Mouse (Mus musculus) left cerebral cortex, adult 2 months (tissue): ENCODE results near the gene Myoz2. TPM values are rescaled to one million over a fixed set of nuclear protein-coding genes. Genes with fewer than 3 reads are reported as not detected.

ENCODE experiments used
- DNase-seq, 2 experiments: peaks; one replicate each; pipeline ENCODE4 v3.0.0; 2021 to 2022; ENCODE audit warnings: low spot score in 2 of 2, mixed read lengths in 1 of 2; ENCODE audit errors: extremely low spot score in 1 of 2
- H3K27ac ChIP-seq: fragments of 200-600 bp; 2 replicates; pipeline ENCODE4 v1.8.1; 2022
- H3K4me3 ChIP-seq: fragments of 200-600 bp; 2 replicates; pipeline ENCODE4 v1.8.1; 2022
- CTCF ChIP-seq: fragments of 200-600 bp; IDR thresholded peaks from 2 replicates; pipeline ENCODE4 v1.8.1; 2022; ENCODE audit warnings: antibody characterized with exemption, mild to moderate bottlenecking, moderate library complexity
- intact Hi-C: fragments of 180-260 bp; cut with DNase I; formaldehyde crosslinking; loops from one replicate; pipeline ENCODE4 v1.15.1; 2025
- long read RNA-seq, 2 experiments: library from polyadenylated mRNA; stranded (forward); transcript quantifications; one replicate each; pipeline ENCODE4 v2.0.0; 2021; ENCODE audit warnings: borderline mapping rate in 2 of 2
- total RNA-seq, 2 experiments: library from RNA; stranded (reverse); gene quantifications; 2 replicates each; pipeline ENCODE4 v1.2.3; 2021

The Myoz2 gene
- total RNA-seq: not detected
- long read RNA-seq, experiment 1: 0 reads
- long read RNA-seq, experiment 2: 0 reads

GRCm38 (mm10) chr3:123034752-123035151 is at the start of gene Myoz2:
Gene Myoz2 (minus strand): TSS chr3:123035015.
- no peak for DNase-seq
- H3K27ac ChIP-seq: no peak within 1 kb of the TSS
- intact Hi-C loops: no loop called here
- no peak for TF ChIP-seq CTCF
- H3K4me3 ChIP-seq: no peak within 1 kb of the TSS

GRCm38 (mm10) chr3:123081665-123082064 is 46.9 kb upstream of the Myoz2 start:
- no peak overlapping the region for H3K27ac ChIP-seq
- no peak overlapping the region for H3K4me3 ChIP-seq
- no peak for DNase-seq
- TF ChIP-seq CTCF: no peak
- intact Hi-C loops: no loop called here

- H3K27ac ChIP-seq: no peak overlapping the region
- TF ChIP-seq CTCF: no peak
- DNase-seq: no peak
- intact Hi-C loops: no loop called here
- no peak overlapping the region for H3K4me3 ChIP-seq
Observed at GRCm38 (mm10) chr3:123080943-123081342, 46.1 kb upstream of the Myoz2 start.

- intact Hi-C loops: no loop called here
- DNase-seq: no peak
- TF ChIP-seq CTCF: no peak
- Histone ChIP-seq H3K27ac (no peak overlapping the region), H3K4me3 (no peak overlapping the region)
Observed at GRCm38 (mm10) chr3:123080017-123080725, 45.4 kb upstream of the Myoz2 start.

- DNase-seq: no peak
- intact Hi-C loops: no loop called here
Observed at GRCm38 (mm10) chr3:123075759-123076158, 40.9 kb upstream of the Myoz2 start.

GRCm38 (mm10) chr3:123075034-123075433 is 40.2 kb upstream of the Myoz2 start:
- no peak for DNase-seq
- no peak overlapping the region for H3K4me3 ChIP-seq
- H3K27ac ChIP-seq: no peak overlapping the region
- intact Hi-C loops: no loop called here
- TF ChIP-seq CTCF: no peak

More at GRCm38 (mm10) chr3:123075759-123076158, 40.9 kb upstream of the Myoz2 start:
- TF ChIP-seq CTCF: no peak
- no peak overlapping the region for H3K4me3 ChIP-seq
- no peak overlapping the region for H3K27ac ChIP-seq

GRCm38 (mm10) chr3:123073351-123073750 is 38.5 kb upstream of the Myoz2 start:
- no peak overlapping the region for H3K27ac ChIP-seq
- TF ChIP-seq CTCF: no peak
- H3K4me3 ChIP-seq: no peak overlapping the region
- no peak for DNase-seq
- intact Hi-C loops: no loop called here

- no peak overlapping the region for H3K27ac ChIP-seq
- intact Hi-C loops: no loop called here
- no peak for DNase-seq
- no peak for TF ChIP-seq CTCF
- no peak overlapping the region for H3K4me3 ChIP-seq
Observed at GRCm38 (mm10) chr3:123072472-123072871, 37.7 kb upstream of the Myoz2 start.

GRCm38 (mm10) chr3:123070996-123071395 is 36.2 kb upstream of the Myoz2 start:
- TF ChIP-seq CTCF: no peak
- no peak for DNase-seq
- H3K4me3 ChIP-seq: no peak overlapping the region
- intact Hi-C loops: no loop called here
- no peak overlapping the region for H3K27ac ChIP-seq

GRCm38 (mm10) chr3:123066836-123067235 is 32.0 kb upstream of the Myoz2 start:
- Histone ChIP-seq H3K27ac (no peak overlapping the region), H3K4me3 (no peak overlapping the region)
- intact Hi-C loops: no loop called here
- no peak for TF ChIP-seq CTCF
- no peak for DNase-seq

GRCm38 (mm10) chr3:123065466-123065865 is 30.7 kb upstream of the Myoz2 start:
- H3K4me3 ChIP-seq: no peak overlapping the region
- no peak overlapping the region for H3K27ac ChIP-seq
- intact Hi-C loops: no loop called here
- no peak for DNase-seq
- TF ChIP-seq CTCF: no peak

- H3K27ac ChIP-seq: no peak overlapping the region; the same call in 1 of the 2 replicates
- H3K4me3 ChIP-seq: no peak overlapping the region
- DNase-seq: no peak
- no peak for TF ChIP-seq CTCF
- intact Hi-C loops: no loop called here
Observed at GRCm38 (mm10) chr3:123064186-123064585, 29.4 kb upstream of the Myoz2 start.

- H3K4me3 ChIP-seq: no peak overlapping the region
- intact Hi-C loops: no loop called here
- TF ChIP-seq CTCF: no peak
- DNase-seq: no peak
- no peak overlapping the region for H3K27ac ChIP-seq
Observed at GRCm38 (mm10) chr3:123061931-123062330, 27.1 kb upstream of the Myoz2 start.
